Mouse (Mus musculus) lung, embryonic 16.5 days (tissue): Measurements from ENCODE around the gene Fcrlb. TPM values are rescaled to one million over a fixed set of nuclear protein-coding genes. Genes with fewer than 3 reads are reported as not detected.

Experiments used
- ATAC-seq: fragments of 200-750 bp; cut with Nextera tagmentation; 2 replicates; pipeline ENCODE4 v1.8.0; 2017; ENCODE audit warnings: low read depth, mild to moderate bottlenecking, moderate library complexity
- H3K27ac ChIP-seq: fragments of 300-500 bp; sonication (generic); 2 replicates; pipeline ENCODE4 v1.5.1; 2014; ENCODE audit warnings: mild to moderate bottlenecking, control low read depth, low read length
- H3K27me3 ChIP-seq: fragments of 300-500 bp; sonication (generic); 2 replicates; pipeline ENCODE4 v1.6.1; 2014; ENCODE audit warnings: low read depth, low read length, mixed read lengths; ENCODE audit not compliant: control insufficient read depth, insufficient read depth
- H3K36me3 ChIP-seq: fragments of 300-500 bp; sonication (generic); 2 replicates; pipeline ENCODE4 v1.6.1; 2014; ENCODE audit warnings: low read length; ENCODE audit not compliant: control insufficient read depth, insufficient read depth
- H3K4me1 ChIP-seq: fragments of 300-500 bp; sonication (generic); replicated peaks from 2 replicates; pipeline ENCODE4 v1.6.1; 2014; ENCODE audit warnings: low read length, mixed read lengths; ENCODE audit not compliant: control insufficient read depth, insufficient read depth
- H3K4me2 ChIP-seq: fragments of 300-500 bp; sonication (generic); 2 replicates; pipeline ENCODE4 v1.6.1; 2014; ENCODE audit warnings: low read depth, low read length, control low read depth
- H3K4me3 ChIP-seq: fragments of 300-500 bp; sonication (generic); 2 replicates; pipeline ENCODE4 v1.5.1; 2014; ENCODE audit warnings: mild to moderate bottlenecking, low read length, control low read depth
- H3K9ac ChIP-seq: fragments of 300-500 bp; sonication (generic); 2 replicates; pipeline ENCODE4 v1.6.1; 2014; ENCODE audit warnings: low read length, control low read depth
- H3K9me3 ChIP-seq: fragments of 300-500 bp; sonication (generic); 2 replicates; pipeline ENCODE4 v1.6.1; 2016; ENCODE audit warnings: low read length; ENCODE audit not compliant: control insufficient read depth
- WGBS: fragments of 180-500 bp; shearing (Covaris S2); extraction: QIAGEN DNeasy Blood & Tissue Kit; methylation state at CpG from one replicate; pipeline ENCODE4 v1.1.7; 2014; 5-methylcytosine and 5-hydroxymethylcytosine counted together
- polyA plus RNA-seq: library from polyadenylated mRNA; unstranded; fragments of >200 nt; fragmentation: Nextera tagmentation; extraction: Ambion mirVana; gene quantifications from 2 replicates; pipeline ENCODE4 v1.2.1, GENCODE M21; 2015

Gene Fcrlb
- polyA plus RNA-seq, 1 experiment from 2014 or later = not detected

DNA sequence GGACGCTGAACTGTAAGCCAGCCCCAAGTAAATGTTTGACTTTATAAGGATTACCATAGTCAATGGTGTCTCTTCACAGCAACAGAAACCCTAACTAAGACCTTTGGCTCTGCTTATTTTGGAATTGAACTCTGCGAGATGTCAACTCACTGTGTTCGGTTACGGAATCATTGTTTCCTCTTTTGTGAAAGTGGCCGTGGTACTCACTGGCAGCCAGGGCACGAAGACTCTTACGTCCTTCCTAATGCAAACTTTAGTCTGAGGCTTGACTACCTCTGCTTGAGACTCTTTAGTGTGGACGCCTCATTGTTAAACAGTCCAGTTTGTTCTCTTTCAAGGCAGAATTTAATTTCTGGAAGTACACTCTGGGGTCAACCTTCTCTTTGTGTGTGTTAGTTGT lies 6.6 kb upstream of the Fcrlb start:
- WGBS = 89% methylated on average over 8 of the region's 8 CpGs

DNA sequence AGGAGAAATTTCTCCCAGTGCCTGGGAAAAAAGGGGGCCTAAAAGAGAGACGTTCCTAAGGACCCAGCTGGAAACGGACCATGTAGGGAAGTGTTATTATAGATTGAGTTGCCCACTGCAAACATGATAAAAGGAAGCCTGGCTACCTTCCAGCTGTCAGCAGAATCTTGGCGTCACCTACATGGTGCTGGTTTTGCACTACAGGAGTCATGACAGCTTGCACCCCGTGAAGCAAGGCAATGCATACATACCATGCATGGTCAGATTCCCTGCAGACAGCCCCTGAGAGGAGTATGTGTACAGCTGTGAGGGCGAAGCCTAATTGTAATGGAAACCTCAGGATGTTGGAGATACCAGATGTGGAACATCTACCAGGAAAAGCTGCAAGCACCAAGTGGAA lies 2.9 kb upstream of the Fcrlb start:
- Histone ChIP-seq H3K4me2 (no peak overlapping the region), H3K9me3 (no peaks in the 10 kb centered on the region), H3K36me3 (no peaks in the 10 kb centered on the region), H3K9ac (no peak overlapping the region), H3K27me3 (peaks cover 1% of the 10 kb centered on the region; the same call in 1 of the 2 replicates), H3K4me1 (no peaks in the 10 kb centered on the region), H3K4me3 (no peak overlapping the region), H3K27ac (no peak overlapping the region)
- ATAC-seq = no peak
- 45% methylated on average over 5 of the region's 5 CpGs for WGBS

More for the DNA sequence above, 6.6 kb upstream of the Fcrlb start:
- no peak for ATAC-seq
- no peaks in the 10 kb centered on the region for H3K9me3 ChIP-seq
- no peak overlapping the region for H3K4me2 ChIP-seq
- H3K9ac ChIP-seq = no peak overlapping the region
- H3K4me1 ChIP-seq = no peaks in the 10 kb centered on the region
- H3K27me3 ChIP-seq = no peaks in the 10 kb centered on the region
- H3K4me3 ChIP-seq = no peak overlapping the region
- H3K36me3 ChIP-seq = no peaks in the 10 kb centered on the region
- H3K27ac ChIP-seq = no peak overlapping the region

DNA sequence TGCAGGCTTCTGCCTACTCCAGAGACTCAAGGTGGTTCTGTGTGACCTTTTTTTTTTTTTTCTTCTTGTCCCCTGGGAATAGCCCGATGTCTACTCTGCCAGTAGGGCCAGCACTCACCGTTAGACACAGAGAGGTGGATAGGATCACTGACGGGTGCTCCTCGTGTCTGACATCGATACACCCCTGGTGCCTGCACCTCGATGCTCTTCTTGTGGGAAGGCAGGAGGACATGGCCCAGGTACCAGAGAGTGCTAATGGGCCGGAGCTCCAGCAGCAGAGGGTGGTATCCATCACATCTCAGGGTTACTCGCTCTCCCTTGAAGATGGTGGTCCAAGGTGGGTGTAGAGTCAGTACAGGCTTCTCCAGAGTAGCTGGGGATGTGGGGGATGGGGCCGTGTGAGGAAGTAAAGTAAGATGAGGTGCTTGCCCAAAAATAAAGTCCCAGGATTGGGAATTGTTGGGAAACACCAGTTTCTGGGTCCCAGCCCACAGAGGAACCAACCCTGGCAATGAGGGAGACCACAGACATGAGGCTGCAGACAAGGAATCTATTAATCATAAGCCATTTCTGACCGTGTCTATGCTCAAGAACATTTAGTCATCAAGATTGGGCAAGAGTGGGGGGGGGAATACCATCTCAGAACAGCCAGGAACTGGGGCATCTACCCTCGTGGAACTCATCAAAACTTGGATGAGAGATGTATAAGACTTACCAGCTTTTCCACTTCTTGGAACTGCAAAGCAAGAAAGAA lies 657 bp downstream of the Fcrlb start:
- Histone ChIP-seq H3K4me3 (no peak overlapping the region), H3K4me2 (no peak overlapping the region), H3K36me3 (no peaks in the 10 kb centered on the region), H3K4me1 (peaks cover 13% of the 10 kb centered on the region), H3K9me3 (no peaks in the 10 kb centered on the region), H3K9ac (no peak overlapping the region), H3K27ac (no peak overlapping the region), H3K27me3 (peaks cover 26% of the 10 kb centered on the region)
- 74% methylated on average over 11 of the region's 11 CpGs for WGBS
- ATAC-seq = no peak

DNA sequence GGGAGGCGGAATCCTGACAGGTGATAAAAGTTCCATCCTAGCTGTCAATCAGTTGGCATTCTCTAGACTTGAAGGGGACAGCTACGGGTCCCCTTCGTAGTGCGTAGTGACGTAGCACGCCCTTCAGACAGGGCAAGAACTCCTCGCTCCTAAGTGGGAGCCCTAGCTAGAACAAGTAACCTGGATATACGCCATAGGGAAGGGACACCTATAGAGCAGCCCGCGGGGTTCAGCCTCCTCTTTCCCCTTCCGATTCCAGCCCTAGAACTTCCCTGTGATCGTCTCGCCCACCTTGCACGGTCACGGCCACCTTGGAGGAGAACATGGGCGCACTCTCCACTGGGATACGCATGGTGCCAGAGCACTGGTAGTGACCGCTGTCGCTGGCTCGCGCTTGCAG lies 4.4 kb downstream of the Fcrlb start:
- peak overlapping the region; percentile 54 for H3K4me3 ChIP-seq
- no peak; the same call in 1 of the 2 replicates for ATAC-seq
- H3K9me3 ChIP-seq = no peaks in the 10 kb centered on the region
- H3K27me3 ChIP-seq = peaks cover 36% of the 10 kb centered on the region
- H3K9ac ChIP-seq = no peak overlapping the region
- no peak overlapping the region for H3K27ac ChIP-seq
- peaks cover 13% of the 10 kb centered on the region for H3K4me1 ChIP-seq
- H3K4me2 ChIP-seq = peak overlapping the region; percentile 61
- 11% methylated on average over 21 of the region's 21 CpGs for WGBS
- H3K36me3 ChIP-seq = no peaks in the 10 kb centered on the region

DNA sequence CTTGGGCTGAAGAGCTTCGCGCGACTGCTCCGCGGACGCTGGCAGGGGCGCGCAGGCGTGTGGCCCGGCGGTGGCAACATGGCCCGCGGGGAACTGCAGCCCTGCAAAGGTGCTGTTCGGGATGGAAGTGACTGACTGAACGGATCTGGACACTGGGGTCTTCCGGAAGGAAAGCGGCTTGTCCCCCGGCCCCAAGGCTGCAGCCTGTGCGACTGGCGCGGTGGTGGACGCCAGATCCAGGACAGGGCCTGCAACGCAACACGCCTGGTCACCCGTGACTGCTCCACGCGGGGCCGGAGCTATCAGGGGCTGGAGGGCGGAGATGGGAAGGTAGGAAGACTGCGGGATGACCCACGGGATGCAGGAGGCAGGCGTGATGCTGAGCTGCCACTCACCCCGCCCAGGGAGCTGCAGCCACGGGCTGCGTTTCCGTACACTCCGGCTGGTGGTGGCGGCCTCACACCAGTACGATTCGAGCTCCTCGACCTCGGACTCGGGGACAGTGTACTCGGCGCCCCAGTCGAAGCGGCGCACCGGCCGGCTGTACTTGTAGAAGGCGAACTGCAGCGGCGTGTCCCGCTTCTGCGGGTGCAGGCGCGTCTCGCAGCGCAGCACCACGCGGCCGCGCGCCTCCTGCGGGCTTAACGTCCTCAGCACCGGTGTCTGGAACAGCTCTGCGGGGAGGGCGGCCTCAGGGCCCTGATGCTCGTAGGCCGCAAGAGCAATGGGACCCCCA lies 5.1 kb downstream of the Fcrlb start:
- Histone ChIP-seq H3K4me2 (peak overlapping the region; percentile 61), H3K9me3 (no peaks in the 10 kb centered on the region), H3K27ac (no peak overlapping the region), H3K4me3 (peak overlapping the region; percentile 54), H3K9ac (peak overlapping the region; percentile 44; the same call in 1 of the 2 replicates), H3K4me1 (peaks cover 13% of the 10 kb centered on the region), H3K27me3 (peaks cover 36% of the 10 kb centered on the region), H3K36me3 (no peaks in the 10 kb centered on the region)
- ATAC-seq = peak; percentile 72
- WGBS = under 1% methylated on average over 71 of the region's 71 CpGs

DNA sequence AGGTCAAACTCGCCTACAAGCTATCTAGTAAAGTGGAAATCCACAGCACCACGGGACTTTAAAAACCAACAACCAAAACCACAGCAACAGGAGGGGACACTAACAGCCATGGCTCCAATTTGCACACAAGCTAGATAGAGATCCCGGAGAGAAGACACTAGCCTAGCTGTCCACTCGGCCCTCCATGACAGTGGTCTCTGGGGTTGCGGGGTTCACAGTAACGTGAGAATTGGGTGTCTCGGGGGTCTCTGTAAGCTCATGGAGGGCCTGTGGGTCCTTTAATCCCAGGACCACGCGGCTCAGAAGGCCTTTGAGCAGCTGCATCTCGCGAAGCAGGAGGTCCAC lies 5.7 kb downstream of the Fcrlb start:
- H3K27ac ChIP-seq = no peak overlapping the region
- H3K36me3 ChIP-seq = no peaks in the 10 kb centered on the region
- peak overlapping the region; percentile 54 for H3K4me3 ChIP-seq
- peaks cover 36% of the 10 kb centered on the region for H3K27me3 ChIP-seq
- peak overlapping the region; percentile 61 for H3K4me2 ChIP-seq
- 23% methylated on average over 11 of the region's 11 CpGs for WGBS
- no peak for ATAC-seq
- no peaks in the 10 kb centered on the region for H3K9me3 ChIP-seq
- 0 out of 2 replicates have a peak overlapping the region, but pooled peaks have one; percentile 11 for H3K9ac ChIP-seq
- peaks cover 13% of the 10 kb centered on the region for H3K4me1 ChIP-seq

DNA sequence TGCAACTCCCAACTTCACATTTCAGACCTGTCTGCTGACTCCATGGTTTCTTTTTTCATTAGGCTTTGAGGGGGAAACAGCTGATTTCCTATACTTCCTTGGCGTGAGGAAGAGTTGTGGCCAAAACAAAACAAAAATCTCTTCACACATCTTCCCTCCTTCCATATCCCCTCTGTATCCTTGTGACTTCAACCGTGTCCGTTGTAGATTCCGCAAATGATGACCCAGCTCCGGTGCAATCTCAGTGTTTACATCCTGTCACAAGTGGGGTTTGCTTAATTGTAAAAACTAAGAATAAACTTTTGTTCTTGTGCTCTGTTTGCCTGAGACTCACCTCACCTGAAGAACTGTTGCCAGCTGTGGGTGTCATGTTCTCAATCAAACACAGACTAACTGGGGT lies 9.3 kb downstream of the Fcrlb start:
- Histone ChIP-seq H3K36me3 (no peaks in the 10 kb centered on the region), H3K4me3 (no peak overlapping the region), H3K4me2 (no peak overlapping the region), H3K9ac (no peak overlapping the region), H3K27me3 (peaks cover 28% of the 10 kb centered on the region), H3K27ac (no peak overlapping the region), H3K9me3 (no peaks in the 10 kb centered on the region), H3K4me1 (peaks cover 12% of the 10 kb centered on the region)
- no peak for ATAC-seq
- WGBS = 29% methylated on average over 5 of the region's 5 CpGs

DNA sequence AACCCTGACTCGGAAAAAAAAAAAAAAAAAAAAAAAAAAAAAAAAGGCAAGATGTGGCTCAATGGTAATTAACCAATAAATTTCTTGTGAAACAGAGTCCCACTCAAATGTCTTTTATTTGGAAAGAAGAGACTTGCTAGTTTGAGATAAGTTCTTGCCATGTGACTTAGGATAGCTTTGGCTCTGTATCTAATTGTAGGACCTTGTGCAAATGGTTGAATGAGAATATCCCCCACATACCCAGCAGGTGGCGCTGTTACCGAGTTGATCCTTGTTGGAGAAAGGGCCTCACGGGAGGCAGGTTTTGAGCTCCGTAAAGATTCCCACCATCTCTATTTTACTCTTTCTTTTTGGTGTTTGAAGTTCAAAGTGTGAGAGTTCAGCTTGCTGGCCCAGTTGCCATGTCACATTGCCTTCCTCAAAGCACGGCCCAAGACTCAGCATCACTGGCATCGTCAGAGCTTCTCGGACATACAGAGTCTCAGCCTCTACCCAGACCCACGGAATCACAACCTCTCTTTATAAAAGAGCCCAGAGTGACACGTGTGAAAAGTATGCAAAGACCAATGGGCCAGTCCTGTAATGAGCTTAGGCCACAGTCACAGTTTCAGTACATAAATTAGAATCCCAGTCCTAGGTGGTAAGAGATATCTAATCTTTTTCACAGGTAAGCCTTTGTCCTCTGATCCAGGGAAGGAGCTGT lies 11.1 kb downstream of the Fcrlb start:
- H3K27ac ChIP-seq = no peak overlapping the region
- H3K4me1 ChIP-seq = no peaks in the 10 kb centered on the region
- H3K27me3 ChIP-seq = peaks cover 14% of the 10 kb centered on the region
- no peaks in the 10 kb centered on the region for H3K36me3 ChIP-seq
- ATAC-seq = 0 out of 2 replicates have a peak, but pooled peaks have one; percentile 52
- no peaks in the 10 kb centered on the region for H3K9me3 ChIP-seq
- 29% methylated on average over 10 of the region's 10 CpGs for WGBS
- no peak overlapping the region for H3K4me3 ChIP-seq
- H3K9ac ChIP-seq = no peak overlapping the region
- peak overlapping the region; percentile 26; the same call in 1 of the 2 replicates for H3K4me2 ChIP-seq
